Mouse (Mus musculus): ENCODE data around the gene Apln. TPM values are rescaled to one million over a fixed set of nuclear protein-coding genes. Genes with fewer than 3 reads are reported as not detected.
A peak's percentile ranks its signal among the peaks of the same experiment; 100 is the strongest.

The Apln gene
- 5.9 and 9.2 TPM in 2 replicates for total RNA-seq (2014; rRNA removed)
- 1.0 and 1.3 TPM in 2 replicates for polyA plus RNA-seq (2015; fragmentation: Nextera tagmentation; extraction: Ambion mirVana)

- no peaks in the 10 kb centered on the region for H3K27me3 ChIP-seq (ENCODE audit: insufficient read depth, low read length)
- no peaks in the 10 kb centered on the region for H3K36me3 ChIP-seq (ENCODE audit: insufficient read depth, low read length)
- peak within 1 kb of the TSS; percentile 82 for H3K4me2 ChIP-seq (ENCODE audit: low read depth, low read length, poor library complexity, severe bottlenecking)
- H3K4me3 ChIP-seq (ENCODE audit: low read depth, low read length), result peak within 1 kb of the TSS; percentile 48
- 0 out of 2 replicates have a peak within 1 kb of the TSS, but pooled peaks have one; percentile 13 for H3K9ac ChIP-seq (replicated peaks; ENCODE audit: low read length, poor library complexity, severe bottlenecking)
- no peak within 1 kb of the TSS for H3K27ac ChIP-seq (ENCODE audit: low read depth, low read length)
- TF ChIP-seq CTCF (IDR thresholded peaks at IDR 0.05), result no peak
- DNase-seq (ENCODE audit: low spot score) (peak; percentile 14), ATAC-seq (ENCODE audit: low FRiP score) (peak; percentile 52; the same call in 1 of the 2 replicates)
- no peaks in the 10 kb centered on the region for H3K9me3 ChIP-seq (ENCODE audit: low read length)
- no peaks in the 10 kb centered on the region for H3K4me1 ChIP-seq (ENCODE audit: insufficient read depth, low read length)
- WGBS, result 25% methylated on average over 66 of the region's 73 CpGs
Measured at GRCm38 (mm10) chrX:48034144-48035113, at the start of gene Apln. Gene Apln (minus strand): TSS chrX:48034853.

GRCm38 (mm10) chrX:48082364-48082763 lies 47.7 kb upstream of the Apln start:
- H3K4me1 ChIP-seq (ENCODE audit: insufficient read depth, low read length), result no peaks in the 10 kb centered on the region
- H3K4me2 ChIP-seq (ENCODE audit: low read depth, low read length, poor library complexity, severe bottlenecking), result no peak overlapping the region
- H3K36me3 ChIP-seq (ENCODE audit: insufficient read depth, low read length), result no peaks in the 10 kb centered on the region
- no peaks in the 10 kb centered on the region for H3K9me3 ChIP-seq (ENCODE audit: low read length)
- H3K4me3 ChIP-seq (ENCODE audit: low read depth, low read length), result no peak overlapping the region
- H3K27ac ChIP-seq (ENCODE audit: low read depth, low read length), result no peak overlapping the region
- no peak for TF ChIP-seq CTCF (IDR thresholded peaks at IDR 0.05)
- no peaks in the 10 kb centered on the region for H3K27me3 ChIP-seq (ENCODE audit: insufficient read depth, low read length)
- WGBS, result 60% methylated on average over 5 of the region's 5 CpGs
- H3K9ac ChIP-seq (replicated peaks; ENCODE audit: low read length, poor library complexity, severe bottlenecking), result no peak overlapping the region
- ATAC-seq (ENCODE audit: low FRiP score) (no peak), DNase-seq (ENCODE audit: low spot score) (no peak)

GRCm38 (mm10) chrX:48076806-48077425 lies 42.3 kb upstream of the Apln start:
- H3K4me1 ChIP-seq (ENCODE audit: insufficient read depth, low read length), result no peaks in the 10 kb centered on the region
- DNase-seq (ENCODE audit: low spot score), result peak; percentile 19
- ATAC-seq (ENCODE audit: low FRiP score), result no peak
- H3K27me3 ChIP-seq (ENCODE audit: insufficient read depth, low read length), result peaks cover 3% of the 10 kb centered on the region; the same call in 1 of the 2 replicates
- TF ChIP-seq CTCF (IDR thresholded peaks at IDR 0.05), result no peak
- H3K9ac ChIP-seq (replicated peaks; ENCODE audit: low read length, poor library complexity, severe bottlenecking), result no peak overlapping the region
- no peaks in the 10 kb centered on the region for H3K9me3 ChIP-seq (ENCODE audit: low read length)
- H3K4me3 ChIP-seq (ENCODE audit: low read depth, low read length), result no peak overlapping the region
- no peak overlapping the region for H3K27ac ChIP-seq (ENCODE audit: low read depth, low read length)
- 89% methylated on average over 4 of the region's 4 CpGs for WGBS
- no peak overlapping the region for H3K4me2 ChIP-seq (ENCODE audit: low read depth, low read length, poor library complexity, severe bottlenecking)
- H3K36me3 ChIP-seq (ENCODE audit: insufficient read depth, low read length), result no peaks in the 10 kb centered on the region

- Histone ChIP-seq H3K9me3 (ENCODE audit: low read length) (no peaks in the 10 kb centered on the region), H3K27me3 (ENCODE audit: insufficient read depth, low read length) (peaks cover 7% of the 10 kb centered on the region; the same call in 1 of the 2 replicates), H3K4me1 (ENCODE audit: insufficient read depth, low read length) (no peaks in the 10 kb centered on the region), H3K4me2 (ENCODE audit: low read depth, low read length, poor library complexity, severe bottlenecking) (no peak overlapping the region), H3K27ac (ENCODE audit: low read depth, low read length) (no peak overlapping the region), H3K36me3 (ENCODE audit: insufficient read depth, low read length) (no peaks in the 10 kb centered on the region), H3K4me3 (ENCODE audit: low read depth, low read length) (no peak overlapping the region), H3K9ac (replicated peaks; ENCODE audit: low read length, poor library complexity, severe bottlenecking) (no peak overlapping the region)
- WGBS, result 86% methylated on average over 3 of the region's 3 CpGs
- no peak for ATAC-seq (ENCODE audit: low FRiP score)
- TF ChIP-seq CTCF (IDR thresholded peaks at IDR 0.05), result no peak
- no peak for DNase-seq (ENCODE audit: low spot score)
Measured at GRCm38 (mm10) chrX:48074691-48075090, 40.0 kb upstream of the Apln start.

- H3K4me3 ChIP-seq (ENCODE audit: low read depth, low read length), result no peak overlapping the region
- no peak overlapping the region for H3K4me2 ChIP-seq (ENCODE audit: low read depth, low read length, poor library complexity, severe bottlenecking)
- no peaks in the 10 kb centered on the region for H3K36me3 ChIP-seq (ENCODE audit: insufficient read depth, low read length)
- H3K27me3 ChIP-seq (ENCODE audit: insufficient read depth, low read length), result peaks cover 7% of the 10 kb centered on the region; the same call in 1 of the 2 replicates
- H3K9me3 ChIP-seq (ENCODE audit: low read length), result no peaks in the 10 kb centered on the region
- ATAC-seq (ENCODE audit: low FRiP score) (no peak), DNase-seq (ENCODE audit: low spot score) (no peak)
- H3K9ac ChIP-seq (replicated peaks; ENCODE audit: low read length, poor library complexity, severe bottlenecking), result no peak overlapping the region
- no peak for TF ChIP-seq CTCF (IDR thresholded peaks at IDR 0.05)
- WGBS, result 30% methylated on average over 5 of the region's 5 CpGs
- no peak overlapping the region for H3K27ac ChIP-seq (ENCODE audit: low read depth, low read length)
- no peaks in the 10 kb centered on the region for H3K4me1 ChIP-seq (ENCODE audit: insufficient read depth, low read length)
Measured at GRCm38 (mm10) chrX:48072401-48072800, 37.7 kb upstream of the Apln start.

All from midbrain, postnatal 0 days (tissue).